Mouse (Mus musculus) embryonic stem cell, embryonic (primary cell): ENCODE data around the gene Dmxl2.

ENCODE experiments used
- CTCF ChIA-PET, 4 experiments: fragments of 300-600 bp in 2 of 4; fragments of 350-600 bp in 2 of 4; sonication (Branson Sonifier 250); formaldehyde crosslinking; loops; one replicate each; lab custom pipeline; 2022; ENCODE audit warnings: inconsistent platforms in 2 of 4; lab: Charles Lee
- POLR2A ChIA-PET, 4 experiments: fragments of 300-600 bp in 2 of 4; fragments of 350-600 bp in 2 of 4; sonication (Branson Sonifier 250); formaldehyde crosslinking; loops; one replicate each; lab custom pipeline; 2022; ENCODE audit warnings: antibody characterized with exemption in 4 of 4, inconsistent platforms in 1 of 4; lab: Charles Lee

Dmxl2 gene

DNA sequence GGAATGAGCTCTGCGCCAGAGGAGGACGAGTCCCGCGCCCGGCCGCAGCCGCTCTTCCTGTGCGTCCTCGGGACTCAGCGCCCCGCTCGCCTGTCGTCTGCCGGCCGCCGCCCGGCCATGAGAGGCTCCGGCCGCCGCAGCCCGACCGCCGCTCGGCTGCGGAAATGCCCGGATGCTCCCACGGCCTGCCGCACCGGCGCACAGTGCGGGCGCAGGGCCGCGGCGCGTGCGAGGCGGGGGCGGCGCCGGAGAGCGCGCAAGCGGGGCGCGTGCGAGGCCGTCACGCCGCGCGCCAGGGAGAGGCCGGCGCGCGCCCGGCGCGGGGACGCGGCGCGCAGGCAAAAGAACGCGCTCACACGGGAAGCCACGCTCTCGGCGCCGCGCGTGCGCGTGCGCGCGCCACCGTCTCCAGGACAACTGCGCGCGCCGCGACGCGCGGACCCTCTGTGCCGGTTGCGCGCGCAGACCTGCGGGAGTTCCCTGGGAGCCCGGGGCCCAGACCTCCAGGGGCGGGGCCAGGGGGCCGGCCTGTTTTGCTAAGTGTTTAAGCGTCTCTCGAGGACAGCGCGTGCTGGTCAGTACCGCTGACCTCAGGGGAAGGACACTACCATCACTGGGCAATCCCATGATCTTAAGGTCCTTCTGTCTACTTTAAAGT, at the start of gene Dmxl2:
Dmxl2 (minus strand) TSS at position 174 of the 658 bp plus-strand sequence.
- CTCF ChIA-PET, result interaction anchor here in 2 of 4 experiments (0.5 to 0.7 kb wide), 4 partner anchors 12 to 440 kb away, joined by 3 to 4 read pairs (median 3); no protein-coding TSS in a partner anchor
- POLR2A ChIA-PET, result interaction anchor here in 2 of 4 experiments (1.0 to 2.1 kb wide), 4 partner anchors 10 to 390 kb away, joined by 3 to 8 read pairs (median 4); partner anchors contain the start of gene Idh3a (in 1 of the 2)

GRCm38 (mm10) chr9:54549433-54549832, 48.0 kb upstream of the Dmxl2 start:
- ChIA-PET CTCF (no interaction called here), POLR2A (interaction anchor here in 1 of 4 experiments (1.2 kb wide), 1 partner anchor 10 kb away, joined by 4 read pairs; no protein-coding TSS in a partner anchor)

DNA sequence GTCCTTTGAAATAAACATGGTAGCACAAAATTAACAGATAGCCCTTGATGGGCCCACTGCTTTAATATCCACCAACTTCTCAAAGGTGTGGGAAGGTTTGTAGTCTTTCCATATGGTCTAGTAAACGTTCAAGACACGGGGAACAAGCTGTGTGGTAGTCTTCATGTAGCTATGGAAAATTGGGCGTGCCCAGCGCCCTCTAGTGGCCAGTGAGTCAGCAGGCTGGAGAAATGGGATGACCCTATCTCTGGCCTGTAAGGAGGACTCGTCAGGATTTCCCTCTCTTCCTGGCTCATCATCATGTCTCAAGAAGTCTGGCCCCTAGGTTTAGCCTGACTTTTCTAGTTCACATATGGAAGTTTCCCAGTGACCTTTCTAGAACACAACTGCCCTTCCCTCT, 46.1 kb upstream of the Dmxl2 start:
- POLR2A ChIA-PET, result interaction anchor here in 1 of 4 experiments (0.5 kb wide), 1 partner anchor 181 kb away, joined by 3 read pairs; no protein-coding TSS in a partner anchor

DNA sequence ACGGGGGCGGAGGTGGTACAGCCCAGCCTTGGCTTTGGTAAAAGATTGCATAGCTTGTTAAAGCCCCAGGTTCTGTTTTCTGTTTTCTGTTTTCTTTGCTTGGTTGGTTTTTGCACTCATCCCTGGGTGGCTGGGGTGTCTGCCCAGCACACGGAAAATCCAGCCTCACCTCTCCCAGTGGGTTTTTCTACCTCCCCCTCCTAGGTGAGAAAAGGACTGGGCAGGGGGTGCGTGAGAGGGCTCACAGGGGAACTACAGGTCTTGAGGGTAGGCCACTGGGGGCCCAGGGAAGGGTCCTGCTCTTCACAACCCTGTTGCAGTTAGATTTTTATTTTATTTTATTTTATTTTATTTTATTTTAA, 43.5 kb upstream of the Dmxl2 start:
- ChIA-PET POLR2A (no interaction called here), CTCF (interaction anchor here in 2 of 4 experiments (1.0 to 1.7 kb wide), 2 partner anchors 18 to 107 kb away, joined by 3 to 4 read pairs; no protein-coding TSS in a partner anchor)

More for the DNA sequence above, 46.1 kb upstream of the Dmxl2 start:
- CTCF ChIA-PET, result interaction anchor here (0.5 to 1.5 kb wide), 21 partner anchors 9 to 274 kb away, joined by 3 to 9 read pairs (median 4); partner anchors contain the start of genes Sh2d7 (in 2 of the 4) and Cib2 (in 1 of the 4)

- ChIA-PET POLR2A (interaction anchor here in 1 of 4 experiments (0.6 kb wide), 1 partner anchor 22 kb away, joined by 3 read pairs; no protein-coding TSS in a partner anchor), CTCF (interaction anchor here in 2 of 4 experiments (0.7 to 1.0 kb wide), 4 partner anchors 8 to 70 kb away, joined by 3 to 5 read pairs (median 3); no protein-coding TSS in a partner anchor)
These were observed 43.0 kb upstream of the Dmxl2 start for GRCm38 (mm10) chr9:54544212-54544953.

DNA sequence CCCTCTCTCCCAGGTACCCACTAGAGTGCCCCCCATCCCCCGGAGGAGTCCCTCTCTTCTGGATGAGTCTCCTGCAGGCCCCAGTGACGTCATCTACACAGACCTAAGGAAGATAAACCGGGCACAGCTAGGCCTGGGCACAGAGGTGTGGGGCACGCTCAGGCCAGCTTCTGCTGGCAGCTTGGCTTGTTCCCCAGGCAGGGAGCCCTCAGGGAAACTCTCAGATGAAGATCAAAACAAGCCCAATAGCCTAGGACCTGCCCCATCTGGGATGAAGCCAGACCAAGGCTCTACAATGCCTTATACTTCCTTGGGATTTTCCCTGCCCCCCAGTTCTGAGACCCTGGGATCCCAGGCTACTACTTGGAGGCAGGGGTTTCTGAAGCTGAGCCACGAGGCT, 39.4 kb upstream of the Dmxl2 start:
- ChIA-PET POLR2A (no interaction called here), CTCF (interaction anchor here in 2 of 4 experiments (1.7 to 1.8 kb wide), 2 partner anchors 12 to 27 kb away, joined by 3 to 8 read pairs; no protein-coding TSS in a partner anchor)

GRCm38 (mm10) chr9:54538684-54539083, 37.3 kb upstream of the Dmxl2 start, which contains the start of gene Sh2d7:
Gene Sh2d7, plus strand, starts transcription at chr9:54538984.
- ChIA-PET CTCF (interaction anchor here (0.5 to 2.2 kb wide), 6 partner anchors 9 to 1730 kb away, joined by 3 to 7 read pairs (median 4); no protein-coding TSS in a partner anchor), POLR2A (interaction anchor here in 2 of 4 experiments (0.6 to 1.2 kb wide), 4 partner anchors 14 to 55 kb away, joined by 3 to 4 read pairs (median 3); no protein-coding TSS in a partner anchor)

GRCm38 (mm10) chr9:54538244-54538643, 36.8 kb upstream of the Dmxl2 start:
- POLR2A ChIA-PET, result interaction anchor here in 2 of 4 experiments (1.0 to 1.2 kb wide), 3 partner anchors 14 to 55 kb away, joined by 3 read pairs; no protein-coding TSS in a partner anchor
- CTCF ChIA-PET, result interaction anchor here (0.5 to 2.2 kb wide), 6 partner anchors 9 to 1730 kb away, joined by 3 to 7 read pairs (median 4); no protein-coding TSS in a partner anchor

- POLR2A ChIA-PET, result no interaction called here
- CTCF ChIA-PET, result interaction anchor here in 2 of 4 experiments (0.6 to 2.2 kb wide), 3 partner anchors 10 to 586 kb away, joined by 3 to 7 read pairs (median 3); no protein-coding TSS in a partner anchor
These were observed 36.1 kb upstream of the Dmxl2 start for GRCm38 (mm10) chr9:54537480-54537879.

GRCm38 (mm10) chr9:54537030-54537429, 35.6 kb upstream of the Dmxl2 start:
- POLR2A ChIA-PET, result no interaction called here

GRCm38 (mm10) chr9:54536236-54536635, 34.8 kb upstream of the Dmxl2 start:
- ChIA-PET POLR2A (no interaction called here), CTCF (no interaction called here)

More at GRCm38 (mm10) chr9:54537030-54537429, 35.6 kb upstream of the Dmxl2 start:
- CTCF ChIA-PET, result interaction anchor here in 2 of 4 experiments (0.6 to 2.2 kb wide), 3 partner anchors 10 to 67 kb away, joined by 3 to 7 read pairs (median 4); no protein-coding TSS in a partner anchor

- CTCF ChIA-PET, result interaction anchor here in 3 of 4 experiments (0.5 to 1.3 kb wide), 4 partner anchors 19 to 143 kb away, joined by 3 to 6 read pairs (median 3); no protein-coding TSS in a partner anchor
- POLR2A ChIA-PET, result interaction anchor here in 1 of 4 experiments (0.6 kb wide), 1 partner anchor 748 kb away, joined by 3 read pairs; no protein-coding TSS in a partner anchor
These were observed 32.5 kb upstream of the Dmxl2 start for GRCm38 (mm10) chr9:54533975-54534374.

DNA sequence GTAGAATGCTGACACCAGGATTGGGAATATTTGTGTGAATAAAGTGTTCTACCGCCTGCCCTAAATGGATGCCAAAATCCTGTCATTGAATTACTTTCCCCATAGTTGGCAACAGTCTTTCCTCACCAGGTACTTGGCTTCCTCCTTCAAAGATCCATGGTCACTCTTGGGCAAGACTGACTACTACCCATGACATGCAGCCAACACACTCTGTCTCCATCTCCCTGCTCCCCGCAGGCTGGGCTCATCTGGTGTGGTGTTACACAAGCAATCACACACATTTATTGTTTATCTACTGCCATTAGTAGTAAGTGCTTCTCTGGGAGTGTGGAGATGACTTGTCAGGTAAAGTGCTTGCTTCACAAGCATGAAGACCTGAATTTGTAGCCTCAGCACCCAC, 31.5 kb upstream of the Dmxl2 start:
- CTCF ChIA-PET, result no interaction called here

GRCm38 (mm10) chr9:54531421-54531820, 30.0 kb upstream of the Dmxl2 start:
- ChIA-PET POLR2A (interaction anchor here in 1 of 4 experiments (0.8 kb wide), 1 partner anchor 8 kb away, joined by 3 read pairs; no protein-coding TSS in a partner anchor), CTCF (no interaction called here)

More for the DNA sequence above, 31.5 kb upstream of the Dmxl2 start:
- POLR2A ChIA-PET, result no interaction called here

GRCm38 (mm10) chr9:54530836-54531235, 29.4 kb upstream of the Dmxl2 start:
- CTCF ChIA-PET, result no interaction called here
- POLR2A ChIA-PET, result no interaction called here

- ChIA-PET POLR2A (no interaction called here), CTCF (interaction anchor here in 3 of 4 experiments (0.5 to 0.8 kb wide), 3 partner anchors 17 to 329 kb away, joined by 3 read pairs; no protein-coding TSS in a partner anchor)
These were observed 28.5 kb upstream of the Dmxl2 start for GRCm38 (mm10) chr9:54529950-54530349.

- POLR2A ChIA-PET, result interaction anchor here in 1 of 4 experiments (1.1 kb wide), 1 partner anchor 41 kb away, joined by 3 read pairs; no protein-coding TSS in a partner anchor
- CTCF ChIA-PET, result interaction anchor here in 2 of 4 experiments (0.6 to 1.5 kb wide), 2 partner anchors 106 to 149 kb away, joined by 3 read pairs; no protein-coding TSS in a partner anchor
These were observed 26.3 kb upstream of the Dmxl2 start for GRCm38 (mm10) chr9:54527694-54528093.

DNA sequence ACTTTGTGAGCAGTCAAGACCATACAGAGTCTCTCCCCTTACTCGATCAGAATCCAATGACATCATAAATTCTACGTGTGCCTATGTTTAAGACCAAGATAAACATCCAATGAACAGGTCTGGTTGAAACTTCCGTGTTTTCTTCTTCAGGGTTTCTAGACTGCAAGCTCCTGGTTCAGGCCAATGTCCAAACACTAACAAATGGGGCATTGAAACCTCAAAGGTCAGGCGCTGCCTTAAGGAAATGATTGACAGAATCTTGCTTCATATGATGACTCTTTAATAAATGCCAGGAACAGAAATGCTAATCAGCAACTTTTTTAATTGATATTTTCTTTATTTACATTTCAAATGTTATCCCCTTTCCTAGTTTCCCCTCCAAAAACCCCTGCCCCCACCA, 18.9 kb upstream of the Dmxl2 start:
- POLR2A ChIA-PET, result no interaction called here

More for the DNA sequence above, 18.9 kb upstream of the Dmxl2 start:
- CTCF ChIA-PET, result no interaction called here
